23 mouse cellular contexts compared by ENCODE assay signal in the genomic region with DNA sequence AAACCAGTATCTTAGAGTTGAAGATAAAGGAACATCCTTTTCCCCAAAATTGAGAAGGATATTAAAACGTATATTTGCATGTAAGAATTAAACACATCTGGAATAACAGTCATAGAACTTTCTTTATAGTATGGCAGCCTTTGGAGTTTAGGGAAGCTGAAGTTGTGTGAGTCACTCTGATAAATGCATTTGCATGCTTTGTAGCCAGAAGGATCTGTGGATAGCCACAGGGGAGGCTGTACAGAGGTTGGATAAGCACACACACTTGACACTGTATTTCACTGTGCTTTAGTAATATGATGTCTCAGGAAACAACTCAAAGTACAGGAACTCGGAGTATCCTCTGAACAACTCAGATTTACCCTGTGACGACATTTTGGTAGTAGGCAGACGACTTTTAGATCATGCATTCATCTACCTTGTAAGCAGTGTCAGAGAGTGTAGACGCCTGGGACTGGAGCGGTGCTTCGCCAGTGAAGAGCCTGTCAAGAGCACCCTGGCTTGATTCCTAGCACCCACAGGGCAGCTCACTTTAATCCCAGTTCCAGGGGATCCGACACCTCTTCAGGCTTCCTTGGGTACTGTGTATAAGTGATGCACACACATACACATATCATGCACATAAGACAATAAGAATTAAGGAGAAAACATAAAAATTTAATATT.
DNase-seq lines count a peak whose midpoint lies in the region; ATAC-seq and TF ChIP-seq lines count a peak whose summit lies in the region.
"Had no signal": no experiment of that assay in that cellular context is flagged by ENCODE, and none has a peak within 500 bp of the region (broad histone marks: within the 10 kb centered on the region; RNA-seq: fewer than 3 reads in every experiment).

No protein-coding gene starts in this region.

- no peaks in the 10 kb centered on the region for H3K27me3 ChIP-seq in heart, embryonic 11.5 days (ENCODE audit: control insufficient read depth, insufficient read depth, low read length)
- no peaks in the 10 kb centered on the region for H3K27me3 ChIP-seq in MEL (ENCODE audit: control insufficient read depth in 1 of 2, insufficient read depth in 2 of 2, low read length in 2 of 2)
- H3K27me3 ChIP-seq in liver, embryonic 16.5 days (ENCODE audit: control insufficient read depth, insufficient read depth, low read depth, low read length) = no peaks in the 10 kb centered on the region
- H3K27me3 ChIP-seq: hindbrain, embryonic 13.5 days; midbrain, embryonic 13.5 days; neural tube, embryonic 13.5 days had no signal

- ATAC-seq in heart, embryonic 11.5 days (replicated peaks; ENCODE audit: insufficient number of reproducible peaks, low FRiP score, low TSS enrichment) = no peak
- ATAC-seq in erythroid progenitor cell, adult 5-6 weeks (replicated peaks; ENCODE audit: low FRiP score, poor library complexity, severe bottlenecking) = peak; percentile 50
- peak; percentile 52 for ATAC-seq in liver, embryonic 16.5 days (ENCODE audit: low read depth)
- ATAC-seq: forebrain, embryonic 14.5 days; inflammation-experienced regulatory T-cells, adult 6 months; midbrain, embryonic 13.5 days had no signal

- H3K4me1 ChIP-seq in heart, embryonic 11.5 days (ENCODE audit: control insufficient read depth, insufficient read depth, low read length) = peaks cover 6% of the 10 kb centered on the region
- peaks cover 39 to 46% of the 10 kb centered on the region in 2 experiments for H3K4me1 ChIP-seq in MEL (ENCODE audit: control insufficient read depth in 1 of 2, insufficient read depth in 2 of 2, low read length in 2 of 2)
- H3K4me1 ChIP-seq in liver, embryonic 16.5 days (ENCODE audit: control insufficient read depth, low read depth, low read length) = peaks cover 50% of the 10 kb centered on the region
- H3K4me1 ChIP-seq: embryonic facial prominence, embryonic 10.5 days; hindbrain, embryonic 13.5 days; midbrain, embryonic 13.5 days; neural tube, embryonic 13.5 days had no signal

- no peak for TF ChIP-seq POLR2A in MEL (IDR thresholded peaks at IDR 0.05; ENCODE audit: control insufficient read depth in 1 of 2, insufficient read depth in 1 of 2, low read depth in 1 of 2, low read length in 2 of 2, poor library complexity in 1 of 2)

- DNase-seq in heart, adult 9 months (ENCODE audit: low spot score in 2 of 2) = no peak
- peak; percentile 88 for DNase-seq in MEL (ENCODE audit: low read depth, low spot score)
- no peak for DNase-seq in urinary bladder, adult 2 months (ENCODE audit: low spot score)
- DNase-seq in cerebellum, adult 11 months = no peak
- DNase-seq in layer of hippocampus, adult 2 months (ENCODE audit: low spot score in 2 of 2) = no peak
- DNase-seq: adrenal gland, postnatal 36 days; cerebellum, adult 8-10 months; kidney, adult 8-10 months; kidney, postnatal 14 days; left cerebral cortex, postnatal 4 days; lung, postnatal 4 days; thymus, postnatal 25 days had no signal

- H3K4me2 ChIP-seq in heart, embryonic 11.5 days = no peak overlapping the region
- 0 out of 2 replicates have a peak overlapping the region, but pooled peaks have one; percentile 15 for H3K4me2 ChIP-seq in liver, embryonic 16.5 days (ENCODE audit: low read depth, low read length)
- H3K4me2 ChIP-seq: hindbrain, embryonic 13.5 days; midbrain, embryonic 13.5 days; neural tube, embryonic 13.5 days had no signal

- H3K4me3 ChIP-seq in heart, embryonic 11.5 days (ENCODE audit: low read depth, low read length) = no peak overlapping the region
- H3K4me3 ChIP-seq in MEL (ENCODE audit: control insufficient read depth in 1 of 2, insufficient read depth in 1 of 2, low read depth in 2 of 2, low read length in 2 of 2) = peak overlapping the region; percentile 10 to 13; a peak in 2 of 4 replicates
- no peak overlapping the region for H3K4me3 ChIP-seq in liver, embryonic 16.5 days (ENCODE audit: low read depth, low read length)
- no peak overlapping the region for H3K4me3 ChIP-seq in layer of hippocampus, adult 2 months
- H3K4me3 ChIP-seq: embryonic facial prominence, embryonic 10.5 days; hindbrain, embryonic 13.5 days; left cerebral cortex, adult 2 months; midbrain, embryonic 13.5 days; neural tube, embryonic 13.5 days had no signal

- peak overlapping the region; percentile 77 for H3K27ac ChIP-seq in heart, embryonic 11.5 days (ENCODE audit: low read depth, low read length)
- peak overlapping the region; percentile 78 for H3K27ac ChIP-seq in MEL (ENCODE audit: control insufficient read depth, low read depth, low read length)
- peak overlapping the region; percentile 91 for H3K27ac ChIP-seq in liver, embryonic 16.5 days (ENCODE audit: low read length)
- no peak overlapping the region for H3K27ac ChIP-seq in layer of hippocampus, adult 2 months
- H3K27ac ChIP-seq: embryonic facial prominence, embryonic 10.5 days; hindbrain, embryonic 13.5 days; left cerebral cortex, adult 2 months; midbrain, embryonic 13.5 days; neural tube, embryonic 13.5 days had no signal

- H3K9me3 ChIP-seq in heart, embryonic 11.5 days (replicated peaks; ENCODE audit: control insufficient read depth, low read length) = no peaks in the 10 kb centered on the region
- no peaks in the 10 kb centered on the region for H3K9me3 ChIP-seq in MEL (replicated peaks; ENCODE audit: insufficient read depth, low read length)
- no peaks in the 10 kb centered on the region for H3K9me3 ChIP-seq in liver, embryonic 16.5 days (replicated peaks; ENCODE audit: control insufficient read depth, low read length)
- H3K9me3 ChIP-seq: embryonic facial prominence, embryonic 10.5 days; G1E; hindbrain, embryonic 13.5 days; midbrain, embryonic 13.5 days; neural tube, embryonic 13.5 days had no signal

- H3K79me2 ChIP-seq in MEL (ENCODE audit: control insufficient read depth, insufficient read depth, low read length, poor library complexity) = no peaks in the 10 kb centered on the region; the same call in 1 of the 2 replicates

- peak; percentile 89 to 96 for TF ChIP-seq EP300 in MEL (IDR thresholded peaks at IDR 0.05; ENCODE audit: low read depth in 1 of 2, low read length in 2 of 2)

- TF ChIP-seq RAD21 in MEL (IDR thresholded peaks at IDR 0.05; ENCODE audit: low read depth, low read length) = no peak

- no peaks in the 10 kb centered on the region for H3K36me3 ChIP-seq in heart, embryonic 11.5 days (ENCODE audit: control insufficient read depth, insufficient read depth, low read length)
- H3K36me3 ChIP-seq in MEL (ENCODE audit: control insufficient read depth in 1 of 2, insufficient read depth in 2 of 2, low read length in 2 of 2) = peaks cover 0 to 67% of the 10 kb centered on the region in 2 experiments; a peak in 2 of 4 replicates
- H3K36me3 ChIP-seq in liver, embryonic 16.5 days (ENCODE audit: control insufficient read depth, insufficient read depth) = no peaks in the 10 kb centered on the region
- H3K36me3 ChIP-seq: embryonic facial prominence, embryonic 10.5 days; G1E; hindbrain, embryonic 13.5 days; midbrain, embryonic 13.5 days; neural tube, embryonic 13.5 days had no signal

- no peak overlapping the region for H3K9ac ChIP-seq in heart, embryonic 11.5 days (ENCODE audit: low read depth, low read length)
- H3K9ac ChIP-seq in MEL (ENCODE audit: control insufficient read depth, low read depth, low read length, poor library complexity, severe bottlenecking) = peak overlapping the region; percentile 55
- H3K9ac ChIP-seq in liver, embryonic 16.5 days (ENCODE audit: low read depth, low read length) = peak overlapping the region; percentile 32; the same call in 1 of the 2 replicates
- H3K9ac ChIP-seq: hindbrain, embryonic 13.5 days; midbrain, embryonic 13.5 days; neural tube, embryonic 13.5 days had no signal

- TF ChIP-seq CTCF in MEL (IDR thresholded peaks at IDR 0.05 in 2 of 3, conservative IDR thresholded peaks at IDR 0.05 in 1 of 3; ENCODE audit: control insufficient read depth in 1 of 3, insufficient read depth in 1 of 3, low read depth in 2 of 3, low read length in 3 of 3, poor library complexity in 1 of 3, severe bottlenecking in 1 of 3) = no peak
- no peak for TF ChIP-seq CTCF in layer of hippocampus, adult 2 months (conservative IDR thresholded peaks at IDR 0.05)

- 69% methylated on average over 8 of the region's 8 CpGs for WGBS in heart, embryonic 11.5 days (ENCODE audit: insufficient replicate concordance)
- 51% methylated on average over 8 of the region's 8 CpGs for WGBS in liver, embryonic 16.5 days (ENCODE audit: insufficient replicate concordance)

TF ChIP-seq in MEL, 35 proteins besides CTCF, POLR2A, EP300 and RAD21 (continues in another document):
- TF ChIP-seq POLR2AphosphoS2 (IDR thresholded peaks at IDR 0.05; ENCODE audit: low read length) (no peak), TBP (IDR thresholded peaks at IDR 0.05; ENCODE audit: low read depth, low read length) (no peak), TAL1 (IDR thresholded peaks at IDR 0.05; ENCODE audit: low read length) (peak; percentile 87), HCFC1 (IDR thresholded peaks at IDR 0.05; ENCODE audit: low read depth, low read length) (no peak), GATA1 (IDR thresholded peaks at IDR 0.05; ENCODE audit: low read depth, low read length) (peak; percentile 91), JUND (IDR thresholded peaks at IDR 0.05; ENCODE audit: low read depth, low read length) (0 out of 2 replicates have a peak, but pooled peaks have one; percentile 56), KAT2A (conservative IDR thresholded peaks at IDR 0.05; ENCODE audit: low read depth, low read length) (no peak), ETS1 (IDR thresholded peaks at IDR 0.05; ENCODE audit: low read depth, low read length) (peak; percentile 77), BHLHE40 (IDR thresholded peaks at IDR 0.05; ENCODE audit: borderline replicate concordance, low read depth, low read length) (peak; percentile 35; the same call in 1 of the 2 replicates), MYC (IDR thresholded peaks at IDR 0.05; ENCODE audit: low read depth, low read length) (peak; percentile 76; the same call in 1 of the 2 replicates), MXI1 (IDR thresholded peaks at IDR 0.05; ENCODE audit: low read depth, low read length) (0 out of 2 replicates have a peak, but pooled peaks have one; percentile 35), MYB (IDR thresholded peaks at IDR 0.05; ENCODE audit: low read depth, low read length) (no peak), ELF1 (IDR thresholded peaks at IDR 0.05; ENCODE audit: low read depth, low read length) (no peak), UBTF (IDR thresholded peaks at IDR 0.05; ENCODE audit: borderline replicate concordance, insufficient read depth, low read depth, low read length) (no peak), MEF2A (IDR thresholded peaks at IDR 0.05; ENCODE audit: extremely low read depth, insufficient replicate concordance, low read depth, low read length, poor library complexity, severe bottlenecking) (no peak), E2F4 (IDR thresholded peaks at IDR 0.05; ENCODE audit: borderline replicate concordance, low read depth, low read length) (no peak), ZMIZ1 (IDR thresholded peaks at IDR 0.05; ENCODE audit: low read depth, low read length) (no peak), MAZ (IDR thresholded peaks at IDR 0.05; ENCODE audit: low read depth, low read length) (no peak), ZKSCAN1 (IDR thresholded peaks at IDR 0.05; ENCODE audit: low read depth, low read length) (no peak), RCOR1 (IDR thresholded peaks at IDR 0.05; ENCODE audit: low read depth, low read length) (peak; percentile 78)

Comparison
In these comparisons a context has a peak if more than half of its experiments do, and no peak if none do; other contexts are left out.
1. H3K4me3 ChIP-seq: peak in MEL (2 of 2); none in heart, embryonic 11.5 days (single experiment), liver, embryonic 16.5 days (single experiment) and layer of hippocampus, adult 2 months (single experiment).